Mouse (Mus musculus) testis, postnatal 14 days (tissue): ENCODE measurements around the gene Hoxc13.

Experiments
- DNase-seq: peaks from one replicate; pipeline ENCODE4 v3.0.0; 2021; ENCODE audit warnings: low spot score

Hoxc13 gene

GRCm38 (mm10) chr15:102921053-102922011, at the start of gene Hoxc13:
Gene Hoxc13, plus strand, starts transcription at chr15:102921103.
- DNase-seq = no peak

- no peak for DNase-seq
Observed at GRCm38 (mm10) chr15:102885803-102886202, 35.1 kb upstream of the Hoxc13 start.

- DNase-seq = no peak
Observed at GRCm38 (mm10) chr15:102895115-102895514, 25.8 kb upstream of the Hoxc13 start.

DNA sequence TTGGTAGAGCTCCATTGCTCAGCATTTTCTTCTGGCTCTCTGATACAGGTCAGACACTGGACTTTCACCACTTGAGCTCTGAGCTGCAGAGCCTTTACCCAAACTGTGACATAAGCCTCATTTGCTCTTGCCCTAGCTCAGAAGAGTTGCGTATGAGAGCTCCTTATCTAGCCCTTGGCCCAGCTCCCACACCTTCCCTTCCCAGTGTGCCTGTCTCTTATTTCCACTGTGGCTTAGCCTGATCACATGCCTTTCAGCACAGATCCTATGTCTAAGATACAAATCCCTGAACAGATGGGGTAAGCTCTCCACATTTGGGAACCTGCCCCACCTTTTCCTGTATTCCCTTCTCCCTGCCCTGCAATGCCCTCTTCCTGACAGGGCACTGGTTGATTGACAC, 16.0 kb upstream of the Hoxc13 start:
- no peak for DNase-seq

DNA sequence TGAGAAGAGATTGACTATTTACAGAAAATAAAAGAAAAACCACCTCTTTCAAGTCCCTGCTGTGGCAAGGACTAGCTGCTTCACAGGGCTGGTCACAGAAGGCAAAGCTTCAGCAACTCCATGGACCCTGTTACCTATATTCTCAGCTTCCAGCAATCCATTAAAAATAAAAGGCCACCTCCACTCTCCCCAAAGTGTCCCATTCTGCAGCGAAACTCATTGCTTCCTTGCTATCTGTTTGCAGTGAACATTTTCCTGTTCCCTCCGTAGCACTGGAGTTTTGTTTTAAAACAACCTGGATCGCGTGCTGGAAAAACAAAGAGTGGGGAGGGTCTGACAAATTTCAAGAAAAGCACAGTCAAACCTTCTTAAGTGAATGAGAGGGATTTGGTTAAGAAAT, 11.4 kb upstream of the Hoxc13 start:
- DNase-seq = no peak

DNA sequence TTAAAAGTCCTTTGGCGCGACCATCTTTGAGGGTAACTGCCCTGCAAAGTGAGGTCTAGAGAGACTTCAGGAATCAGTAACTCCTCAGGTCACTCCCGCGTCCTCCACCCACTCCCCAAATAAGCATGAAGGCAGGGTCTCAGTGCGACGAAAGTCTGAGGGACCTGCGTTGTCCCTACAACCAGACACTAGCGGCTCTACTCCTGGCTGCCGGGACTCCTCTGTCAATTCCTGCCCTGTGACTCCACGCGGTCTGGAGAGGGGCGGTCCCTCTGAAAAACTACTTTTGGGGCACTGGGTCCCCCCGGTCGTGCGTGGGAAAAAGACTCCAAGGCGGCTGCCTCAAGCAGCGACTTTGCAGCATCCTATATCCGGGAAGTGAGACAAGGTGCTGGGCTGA, 10.9 kb upstream of the Hoxc13 start:
- DNase-seq = no peak

DNA sequence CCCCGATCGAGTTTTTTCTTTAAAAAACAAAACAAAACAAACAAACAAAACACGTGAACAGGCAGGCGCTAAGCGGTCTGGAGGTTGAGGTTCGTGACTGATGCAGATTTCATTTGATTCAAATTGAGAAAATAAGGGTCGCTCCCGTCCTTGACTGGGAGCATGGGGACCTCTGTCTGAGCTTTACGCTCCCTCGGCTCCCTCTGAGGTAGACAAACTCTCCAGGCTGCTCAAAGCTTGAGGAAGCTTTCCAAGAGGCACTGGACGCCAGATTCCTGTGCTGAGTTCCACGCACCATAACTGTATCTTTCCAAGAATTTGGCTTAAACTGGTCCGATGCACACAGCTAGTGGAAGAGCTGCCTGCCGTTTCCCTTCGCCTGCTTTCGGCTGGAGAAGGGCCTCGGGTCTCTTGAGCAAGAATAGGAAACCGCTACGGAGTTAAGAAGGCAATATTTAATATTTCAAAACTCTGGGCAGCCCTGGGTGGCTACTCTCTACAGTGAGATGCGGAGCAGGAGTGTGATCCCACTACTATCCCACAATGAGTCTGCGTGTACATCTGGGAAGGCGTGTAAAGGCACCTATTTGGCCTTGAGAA, 10.3 kb upstream of the Hoxc13 start:
- DNase-seq = no peak

- DNase-seq = no peak
Observed at GRCm38 (mm10) chr15:102913038-102913585, 7.8 kb upstream of the Hoxc13 start.

DNA sequence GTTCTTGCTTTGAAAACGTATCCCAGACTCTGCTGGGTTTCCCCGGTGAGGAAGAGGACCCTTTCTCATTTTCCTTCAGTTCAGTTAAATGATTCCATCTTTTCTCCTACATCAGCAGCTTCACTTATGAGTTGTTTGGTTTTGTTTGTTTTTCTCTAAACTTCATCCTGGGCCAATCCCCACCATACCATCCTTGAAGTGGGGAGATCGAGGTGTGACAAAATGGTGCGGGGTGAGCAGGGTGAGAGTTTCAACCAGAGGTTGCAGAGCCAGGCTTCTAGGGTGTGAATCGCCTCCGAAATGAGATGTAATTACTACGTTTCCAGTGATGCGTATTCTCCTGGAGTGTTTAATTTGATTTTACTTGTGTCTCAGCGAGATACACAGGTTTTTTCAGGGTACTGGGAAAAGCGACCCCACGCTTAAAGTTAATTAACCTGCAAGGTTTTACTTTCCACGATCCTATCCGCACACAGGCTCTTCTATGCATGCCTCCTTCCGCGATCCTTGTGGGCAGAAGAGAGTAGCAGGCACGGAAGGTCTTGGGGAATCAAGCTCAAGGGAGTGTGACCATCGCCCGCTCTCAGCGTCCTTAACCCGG, 2.8 kb upstream of the Hoxc13 start:
- no peak for DNase-seq

- no peak for DNase-seq
Observed at GRCm38 (mm10) chr15:102918611-102919265, 2.2 kb upstream of the Hoxc13 start.

GRCm38 (mm10) chr15:102919336-102920180, 1.3 kb upstream of the Hoxc13 start:
- no peak for DNase-seq

DNA sequence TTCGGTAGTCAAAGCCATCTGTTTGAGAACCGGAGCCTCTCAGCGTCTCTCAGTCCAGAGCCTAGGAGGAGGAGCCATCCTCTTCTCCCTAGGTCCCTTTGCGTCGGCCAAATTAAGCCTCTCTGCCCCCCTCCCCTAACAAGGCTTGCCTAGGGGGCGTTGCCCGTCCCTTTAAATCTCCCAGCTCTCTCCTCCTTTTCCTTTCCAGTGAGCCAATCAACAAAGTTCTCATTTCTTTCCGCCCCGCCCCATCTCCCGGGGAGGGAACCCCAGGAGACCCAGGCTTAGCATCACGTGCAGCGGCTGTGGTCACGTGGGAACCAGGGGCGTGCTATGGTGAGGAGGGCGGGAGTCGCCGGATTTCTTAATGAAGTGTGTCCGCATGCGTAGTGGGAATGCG, 284 bp upstream of the Hoxc13 start:
- peak; percentile 88 for DNase-seq

DNA sequence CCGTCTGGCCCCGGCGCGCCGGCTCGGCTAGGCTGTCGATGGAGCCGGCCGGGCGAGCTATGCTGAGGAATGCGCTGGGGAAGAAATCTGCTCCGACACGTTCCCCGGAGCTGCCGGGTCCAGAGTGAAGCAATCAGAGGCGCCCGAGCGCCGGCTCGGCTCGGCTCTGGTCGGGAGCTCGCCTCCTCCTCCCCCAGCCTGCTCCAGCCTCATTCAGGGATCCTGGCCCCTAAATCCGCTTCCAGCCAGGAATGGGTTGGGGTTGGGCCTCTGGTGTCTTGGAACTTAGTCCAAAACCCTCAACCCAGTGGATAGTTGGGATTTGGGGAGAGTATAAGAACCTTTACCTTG, 1.1 kb downstream of the Hoxc13 start:
- DNase-seq = no peak

DNA sequence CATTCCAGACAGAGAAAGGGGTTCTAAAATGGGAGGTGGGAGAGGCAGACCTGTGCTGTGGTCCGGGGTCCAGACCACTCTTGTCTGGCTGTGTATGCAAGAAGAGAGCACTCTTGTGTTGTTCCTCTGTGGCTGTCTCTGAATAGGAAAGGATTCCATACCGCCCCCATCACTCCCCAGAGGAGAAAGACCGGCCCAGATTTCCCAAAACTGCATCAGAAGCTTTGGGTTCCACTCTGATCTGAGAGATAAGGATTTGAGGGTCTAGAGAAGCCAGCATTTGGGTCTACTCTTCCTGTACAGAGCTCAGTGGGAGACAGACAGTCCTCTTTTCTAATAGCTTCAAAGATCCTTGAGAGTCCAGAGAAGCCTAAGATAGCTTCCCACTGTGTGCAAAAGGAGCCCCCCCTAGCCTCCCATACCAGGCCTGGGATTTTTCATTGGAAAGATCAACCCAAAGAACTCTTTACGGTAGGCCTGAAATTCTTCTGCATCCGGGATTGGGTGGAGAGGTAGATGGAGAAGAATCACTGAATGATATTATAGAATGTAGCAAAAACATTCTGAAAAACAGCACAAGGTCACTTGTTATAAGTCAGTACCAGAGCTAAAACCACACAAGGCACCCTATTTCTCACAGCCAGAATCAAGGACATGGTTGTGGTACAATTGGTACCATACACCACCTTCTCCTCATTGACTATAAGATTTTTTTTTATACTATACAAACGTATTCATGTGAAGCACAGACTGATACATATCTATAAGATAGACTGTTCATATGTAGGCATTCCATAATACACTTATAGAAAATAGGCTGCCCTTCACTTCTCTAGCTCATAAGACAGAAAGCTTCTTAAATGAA, 2.0 kb downstream of the Hoxc13 start:
- no peak for DNase-seq

DNA sequence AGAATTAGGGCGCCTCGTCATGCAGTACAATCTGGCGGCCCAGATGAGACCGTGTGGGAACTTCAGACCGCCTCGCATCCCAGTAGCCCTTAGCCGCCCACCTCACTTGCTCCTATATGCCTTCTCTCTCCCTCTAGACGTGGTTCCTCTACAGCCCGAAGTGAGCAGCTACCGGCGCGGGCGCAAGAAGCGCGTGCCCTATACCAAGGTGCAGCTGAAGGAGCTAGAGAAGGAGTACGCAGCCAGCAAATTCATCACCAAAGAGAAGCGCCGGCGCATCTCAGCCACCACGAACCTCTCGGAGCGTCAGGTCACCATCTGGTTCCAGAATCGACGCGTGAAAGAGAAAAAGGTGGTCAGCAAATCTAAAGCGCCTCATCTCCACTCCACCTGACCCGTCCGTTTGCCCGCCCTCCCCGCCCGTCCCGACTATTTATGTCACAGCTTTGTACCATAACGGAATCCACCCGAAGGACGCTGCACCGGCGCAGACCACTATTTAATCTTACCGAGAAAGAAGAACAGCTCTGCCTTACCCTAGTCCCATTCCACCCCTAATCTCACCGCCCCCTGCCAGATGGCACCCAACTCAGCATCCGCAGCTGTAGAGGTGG, 6.2 kb downstream of the Hoxc13 start:
- no peak for DNase-seq

DNA sequence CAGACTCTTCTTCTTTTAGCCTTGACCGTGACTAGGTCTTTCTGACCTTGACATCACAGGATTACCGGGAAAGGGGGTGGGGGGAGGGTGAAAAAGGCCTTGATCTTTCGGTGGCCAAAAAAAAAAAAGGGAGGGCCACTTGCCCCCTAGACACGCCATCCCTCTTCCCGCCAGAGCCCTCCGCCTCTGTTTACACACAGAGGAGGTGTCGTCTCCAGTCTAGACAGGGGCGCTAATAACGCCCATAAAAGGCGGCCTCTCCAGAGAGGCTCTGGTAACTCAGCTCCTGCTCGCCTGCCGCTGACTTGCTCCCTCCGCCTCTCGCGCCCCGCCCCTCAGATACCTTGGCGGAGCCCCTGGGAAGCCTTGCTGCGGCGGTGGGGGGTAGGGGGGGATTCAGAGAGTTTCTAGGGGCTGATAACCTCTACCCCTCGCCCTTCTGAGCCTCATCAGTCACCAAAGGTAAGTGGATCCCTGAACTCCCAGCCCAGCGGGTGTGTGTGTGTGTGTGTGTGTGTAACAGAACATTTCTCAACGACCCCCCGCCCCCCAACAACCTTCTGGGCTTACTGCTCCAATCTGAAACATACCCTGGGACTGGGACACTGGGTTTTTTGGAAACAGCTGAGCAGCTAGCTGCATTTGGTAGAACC, 10.9 kb downstream of the Hoxc13 start:
- DNase-seq = no peak

DNA sequence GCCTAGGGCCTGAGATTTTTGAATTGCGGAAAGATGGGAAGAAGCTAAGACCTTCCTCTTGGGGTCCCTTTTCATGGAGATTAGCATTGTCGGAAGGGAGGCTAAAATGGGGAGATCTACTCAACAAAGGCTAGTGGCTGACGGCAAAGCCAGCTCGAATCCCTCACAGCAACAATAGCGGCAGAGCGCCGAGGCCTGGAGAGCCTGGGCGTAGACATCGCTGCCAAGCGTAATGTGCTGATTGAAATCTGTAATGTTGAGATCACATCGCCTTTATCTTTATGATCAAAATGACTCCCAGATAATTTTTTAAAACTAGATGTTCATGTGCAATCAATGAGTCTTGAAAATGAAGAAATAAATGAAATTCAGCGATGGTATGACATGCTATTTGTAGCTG, 13.5 kb downstream of the Hoxc13 start:
- no peak for DNase-seq

DNA sequence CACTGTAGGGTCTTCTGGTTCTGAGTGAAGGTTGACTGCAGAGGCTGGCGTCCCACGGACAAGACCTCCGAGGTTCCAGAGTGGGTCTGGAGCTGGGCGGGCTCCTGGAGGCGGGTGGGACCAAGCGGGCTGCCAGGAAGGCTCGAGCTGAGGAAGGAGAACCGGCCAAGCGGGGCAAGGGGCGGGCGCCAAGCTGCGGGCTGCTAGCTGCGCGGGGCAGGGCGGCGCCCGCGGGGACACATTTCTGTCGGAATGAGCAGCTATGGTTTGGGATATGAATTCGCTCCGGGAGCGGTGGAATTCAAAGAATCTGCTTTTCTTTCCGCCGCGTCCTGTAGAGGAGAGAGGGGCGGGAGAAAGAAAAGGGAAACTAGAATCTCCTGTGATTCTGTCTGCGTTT, 14.0 kb downstream of the Hoxc13 start:
- DNase-seq = no peak

GRCm38 (mm10) chr15:102936279-102936972, 15.5 kb downstream of the Hoxc13 start, which contains the start of gene Hoxc12:
Gene Hoxc12, plus strand, starts transcription at chr15:102936757.
- DNase-seq = no peak
